Mouse (Mus musculus) stomach, postnatal 0 days (tissue): ENCODE data around the gene H2-Aa. TPM values are rescaled to one million over a fixed set of nuclear protein-coding genes. Genes with fewer than 3 reads are reported as not detected.

Experiments used
- ATAC-seq: fragments of 200-750 bp; cut with Nextera tagmentation; 2 replicates; pipeline ENCODE4 v1.8.0; 2017; ENCODE audit not compliant: low FRiP score, low TSS enrichment
- DNase-seq: peaks from one replicate; pipeline ENCODE4 v3.0.0-alpha.2; 2016; ENCODE audit warnings: low spot score
- H3K27ac ChIP-seq: fragments of 300-500 bp; sonication (generic); replicated peaks from 2 replicates; pipeline ENCODE4 v1.5.1; 2014; ENCODE audit warnings: mild to moderate bottlenecking, control low read depth
- H3K27me3 ChIP-seq: fragments of 300-500 bp; sonication (generic); 2 replicates; pipeline ENCODE4 v1.6.1; 2014; ENCODE audit warnings: low read length; ENCODE audit not compliant: control insufficient read depth, insufficient read depth
- H3K36me3 ChIP-seq: fragments of 300-500 bp; sonication (generic); 2 replicates; pipeline ENCODE4 v1.6.1; 2014; ENCODE audit warnings: low read length, mixed read lengths; ENCODE audit not compliant: control insufficient read depth, insufficient read depth
- H3K4me1 ChIP-seq: fragments of 300-500 bp; sonication (generic); replicated peaks from 2 replicates; pipeline ENCODE4 v1.6.1; 2014; ENCODE audit warnings: antibody characterized with exemption; ENCODE audit not compliant: control insufficient read depth, insufficient read depth
- H3K4me2 ChIP-seq: fragments of 300-500 bp; sonication (generic); replicated peaks from 2 replicates; pipeline ENCODE4 v1.6.1; 2014; ENCODE audit warnings: low read depth, mild to moderate bottlenecking, control low read depth, moderate library complexity
- H3K4me3 ChIP-seq: fragments of 300-500 bp; sonication (generic); 2 replicates; pipeline ENCODE4 v1.5.1; 2014; ENCODE audit warnings: low read depth, low read length, control low read depth
- H3K9ac ChIP-seq: fragments of 300-500 bp; sonication (generic); 2 replicates; pipeline ENCODE4 v1.6.1; 2014; ENCODE audit warnings: mild to moderate bottlenecking, low read length, control low read depth, mixed read lengths
- H3K9me3 ChIP-seq: fragments of 300-500 bp; sonication (generic); 2 replicates; pipeline ENCODE4 v1.6.1; 2016; ENCODE audit warnings: low read length; ENCODE audit not compliant: control insufficient read depth
- CTCF ChIP-seq: IDR thresholded peaks from 2 replicates; pipeline ENCODE4 v1.5.1; 2016; ENCODE audit warnings: antibody characterized with exemption, low read depth, mild to moderate bottlenecking, moderate library complexity
- EP300 ChIP-seq: optimal IDR thresholded peaks from 2 replicates; pipeline ENCODE3; 2016; ENCODE audit warnings: antibody characterized with exemption
- WGBS: fragments of 180-500 bp; shearing (Covaris S2); extraction: QIAGEN DNeasy Blood & Tissue Kit; methylation state at CpG from one replicate; pipeline ENCODE4 v1.1.7; 2014; 5-methylcytosine and 5-hydroxymethylcytosine counted together
- polyA plus RNA-seq: library from polyadenylated mRNA; unstranded; fragments of >200 nt; fragmentation: Nextera tagmentation; extraction: Ambion mirVana; gene quantifications from 2 replicates; pipeline ENCODE4 v1.2.1, GENCODE M21; 2015

H2-Aa gene
- polyA plus RNA-seq, 1 experiment from 2014 or later, result 8.2 TPM

GRCm38 (mm10) chr17:34295891-34296794 lies 8.5 kb upstream of the H2-Aa start:
- DNase-seq (no peak), ATAC-seq (peak; percentile 80)
- Histone ChIP-seq H3K4me1 (no peaks in the 10 kb centered on the region), H3K27ac (no peak overlapping the region), H3K9ac (no peak overlapping the region), H3K4me3 (0 out of 2 replicates have a peak overlapping the region, but pooled peaks have one; percentile 18), H3K4me2 (peak overlapping the region; percentile 41), H3K9me3 (no peaks in the 10 kb centered on the region), H3K36me3 (no peaks in the 10 kb centered on the region), H3K27me3 (no peaks in the 10 kb centered on the region)
- TF ChIP-seq CTCF (no peak), EP300 (no peak)
- 25% methylated on average over 23 of the region's 23 CpGs for WGBS

DNA sequence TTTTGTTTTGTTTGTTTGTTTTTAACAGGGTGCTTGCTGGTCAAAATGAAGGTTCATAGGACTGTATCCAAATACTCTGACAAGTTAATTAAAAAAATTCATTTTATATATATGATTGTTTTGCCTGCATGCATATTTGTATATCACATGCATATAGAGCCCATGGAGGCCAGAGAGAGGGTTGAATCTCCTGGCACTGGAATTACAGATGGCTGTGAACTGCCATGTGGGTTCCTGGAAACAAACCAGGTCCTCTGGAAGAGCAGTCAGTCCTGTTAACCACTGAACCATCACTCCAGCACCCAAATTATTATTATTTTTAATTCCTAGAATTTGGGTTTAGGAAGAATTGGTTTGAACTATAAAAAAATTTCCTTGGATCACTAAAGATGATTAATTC lies 7.7 kb upstream of the H2-Aa start:
- ATAC-seq (no peak), DNase-seq (no peak)
- Histone ChIP-seq H3K4me2 (no peak overlapping the region), H3K27ac (no peak overlapping the region), H3K4me3 (no peak overlapping the region), H3K4me1 (no peaks in the 10 kb centered on the region), H3K27me3 (no peaks in the 10 kb centered on the region), H3K9me3 (no peaks in the 10 kb centered on the region), H3K36me3 (no peaks in the 10 kb centered on the region), H3K9ac (no peak overlapping the region)
- TF ChIP-seq CTCF (no peak), EP300 (no peak)

DNA sequence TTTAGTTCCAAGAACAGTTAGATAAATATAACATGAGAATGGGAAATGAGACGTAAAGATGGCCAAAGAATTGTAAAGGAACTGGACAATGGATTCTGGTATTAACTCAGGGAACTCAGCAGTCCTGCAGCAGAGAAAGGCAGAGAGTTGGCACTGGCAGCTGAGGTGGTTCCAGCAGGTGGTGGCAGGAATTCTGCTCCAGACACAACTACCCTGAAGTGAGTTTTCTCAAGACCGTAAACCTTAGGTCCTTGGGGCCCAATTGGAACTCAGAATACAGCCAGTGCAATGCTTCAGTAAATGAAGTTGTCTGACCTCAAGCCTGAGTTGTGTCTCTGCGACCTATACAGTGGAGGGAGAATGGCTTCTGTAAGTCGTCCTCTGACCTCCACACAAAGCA lies 6.6 kb upstream of the H2-Aa start:
- Histone ChIP-seq H3K27me3 (no peaks in the 10 kb centered on the region), H3K4me2 (no peak overlapping the region), H3K36me3 (no peaks in the 10 kb centered on the region), H3K9me3 (no peaks in the 10 kb centered on the region), H3K4me1 (no peaks in the 10 kb centered on the region), H3K27ac (no peak overlapping the region), H3K4me3 (no peak overlapping the region), H3K9ac (no peak overlapping the region)
- ATAC-seq (no peak), DNase-seq (no peak)
- no peak for TF ChIP-seq CTCF
- TF ChIP-seq EP300, result no peak
- 68% methylated on average over 4 of the region's 4 CpGs for WGBS

DNA sequence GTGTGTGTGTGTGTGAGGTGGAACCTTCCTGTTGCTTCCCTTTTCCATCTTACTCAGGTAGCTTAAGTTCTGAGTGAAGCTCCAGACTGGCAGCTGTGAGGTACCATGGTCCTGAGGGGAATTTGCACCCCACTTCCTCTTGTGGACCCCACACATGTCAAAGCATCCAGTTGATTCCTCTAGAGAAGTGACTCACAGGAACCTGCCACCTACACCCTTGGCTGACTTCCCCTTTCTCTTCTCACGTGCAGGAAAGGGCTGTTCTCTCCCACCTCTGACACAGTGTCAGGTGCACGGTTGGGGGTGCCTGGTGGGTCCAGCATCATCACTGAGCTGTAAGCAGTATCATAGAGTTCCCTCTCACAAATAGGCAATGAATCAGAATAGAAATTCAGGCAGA lies 5.9 kb upstream of the H2-Aa start:
- no peaks in the 10 kb centered on the region for H3K9me3 ChIP-seq
- H3K36me3 ChIP-seq, result no peaks in the 10 kb centered on the region
- H3K9ac ChIP-seq, result no peak overlapping the region
- TF ChIP-seq CTCF (no peak), EP300 (no peak)
- H3K27me3 ChIP-seq, result no peaks in the 10 kb centered on the region
- H3K4me3 ChIP-seq, result no peak overlapping the region
- WGBS, result 36% methylated on average over 2 of the region's 2 CpGs
- H3K4me1 ChIP-seq, result no peaks in the 10 kb centered on the region
- H3K4me2 ChIP-seq, result no peak overlapping the region
- H3K27ac ChIP-seq, result no peak overlapping the region
- DNase-seq (no peak), ATAC-seq (no peak)

DNA sequence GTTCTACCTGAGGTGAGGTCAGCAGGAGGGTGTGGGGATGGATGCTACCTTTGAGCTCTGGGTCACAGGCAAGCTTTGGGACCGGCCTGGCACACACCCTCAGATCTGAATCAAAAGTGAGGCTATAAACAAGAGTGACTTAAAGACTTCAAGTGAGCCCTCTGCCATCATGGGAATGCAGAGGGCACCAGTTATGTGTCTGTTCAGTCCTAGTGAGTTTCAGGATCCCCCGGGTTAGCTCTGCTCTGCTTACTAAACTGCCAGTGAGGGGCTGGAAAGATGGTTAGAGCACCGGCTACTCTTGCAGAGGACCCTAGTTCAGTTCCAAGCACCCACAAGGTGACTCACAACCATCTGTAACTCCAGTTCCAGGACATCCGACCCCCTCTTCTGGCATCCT lies 4.9 kb upstream of the H2-Aa start:
- 77% methylated on average over 4 of the region's 4 CpGs for WGBS
- no peaks in the 10 kb centered on the region for H3K36me3 ChIP-seq
- H3K27me3 ChIP-seq, result no peaks in the 10 kb centered on the region
- H3K4me3 ChIP-seq, result no peak overlapping the region
- no peaks in the 10 kb centered on the region for H3K4me1 ChIP-seq
- no peak for ATAC-seq
- no peak for DNase-seq
- H3K9ac ChIP-seq, result no peak overlapping the region
- H3K27ac ChIP-seq, result no peak overlapping the region
- TF ChIP-seq CTCF, result no peak
- no peak for TF ChIP-seq EP300
- H3K4me2 ChIP-seq, result no peak overlapping the region
- no peaks in the 10 kb centered on the region for H3K9me3 ChIP-seq

DNA sequence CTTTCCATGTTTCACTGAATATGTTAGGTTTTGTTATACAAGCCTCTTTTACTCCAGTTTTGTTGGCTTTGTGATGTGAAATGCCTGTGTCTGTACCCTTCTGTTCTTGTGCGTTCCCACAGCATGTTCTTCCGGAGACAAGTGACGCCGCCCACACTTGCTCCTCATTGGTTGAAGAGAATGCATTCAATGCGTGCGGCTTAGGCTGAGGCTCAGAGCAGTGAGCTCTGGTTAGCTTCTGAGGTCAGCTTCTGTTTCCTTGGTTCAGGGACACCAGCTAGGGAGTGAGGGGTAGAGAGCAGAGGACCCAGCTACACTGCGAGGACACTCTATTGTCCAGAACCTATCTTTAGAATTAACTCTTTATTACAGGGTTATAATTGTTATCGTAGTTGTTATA lies 4.0 kb upstream of the H2-Aa start:
- H3K4me2 ChIP-seq, result no peak overlapping the region
- H3K9me3 ChIP-seq, result no peaks in the 10 kb centered on the region
- H3K27ac ChIP-seq, result no peak overlapping the region
- no peak overlapping the region for H3K4me3 ChIP-seq
- DNase-seq (peak; percentile 91), ATAC-seq (peak; percentile 90)
- TF ChIP-seq EP300 (no peak), CTCF (no peak)
- H3K4me1 ChIP-seq, result no peaks in the 10 kb centered on the region
- H3K27me3 ChIP-seq, result no peaks in the 10 kb centered on the region
- no peaks in the 10 kb centered on the region for H3K36me3 ChIP-seq
- WGBS, result 15% methylated on average over 8 of the region's 8 CpGs
- H3K9ac ChIP-seq, result no peak overlapping the region
